Mouse (Mus musculus) Patski (cell line): Measurements from ENCODE around the gene Nup107. TPM values are rescaled to one million over a fixed set of nuclear protein-coding genes. Genes with fewer than 3 reads are reported as not detected.

Experiments
- ATAC-seq: fragments of 100-300 bp; one replicate; pipeline ENCODE4 v1.8.0; 2021
- CTCF ChIA-PET: fragments of 350-600 bp; sonication (Branson Sonifier 250); formaldehyde crosslinking; loops from one replicate; lab custom pipeline; 2022; ENCODE audit warnings: inconsistent platforms; lab: Charles Lee
- POLR2A ChIA-PET: fragments of 350-600 bp; sonication (Branson Sonifier 250); formaldehyde crosslinking; loops from one replicate; lab custom pipeline; 2022; ENCODE audit warnings: antibody characterized with exemption, inconsistent platforms; lab: Charles Lee
- DNase-seq: peaks from one replicate; pipeline ENCODE4 v3.0.0-alpha.2; 2011; ENCODE audit warnings: low read depth, low spot score
- H3K27me3 ChIP-seq: fragments of 371-371 bp; one replicate; pipeline ENCODE4 v1.5.1; 2021
- CTCF ChIP-seq: fragments of 100-300 bp; IDR thresholded peaks from one replicate; pipeline ENCODE4 v1.5.1; 2021
- in situ Hi-C: fragments of 300-500 bp; cut with MboI; formaldehyde crosslinking; loops from 3 replicates; pipeline ENCODE4 v1.11.1; 2018; ENCODE audit warnings: low pct_unique_long_range_greater_than_20kb, mixed read lengths
- polyA plus RNA-seq: library from polyadenylated mRNA; unstranded; gene quantifications from one replicate; pipeline ENCODE4 v1.2.3, GENCODE M21; 2021

The Nup107 gene
- polyA plus RNA-seq, 1 experiment from 2014 or later: 22.6 TPM

GRCm38 (mm10) chr10:117828536-117828935 is 36.0 kb upstream of the Nup107 start:
- H3K27me3 ChIP-seq: no peaks in the 10 kb centered on the region
- ATAC-seq (no peak), DNase-seq (no peak)
- no peak for TF ChIP-seq CTCF
- ChIA-PET CTCF (no interaction called here), POLR2A (no interaction called here)
- in situ Hi-C loops: no loop called here

- no peaks in the 10 kb centered on the region for H3K27me3 ChIP-seq
- in situ Hi-C loops: no loop called here
- DNase-seq (no peak), ATAC-seq (no peak)
- TF ChIP-seq CTCF: no peak
- POLR2A ChIA-PET: no interaction called here
- CTCF ChIA-PET: interaction anchor here (0.9 to 2.0 kb wide), 4 partner anchors 9 to 158 kb away, joined by 3 to 6 read pairs (median 4); no protein-coding TSS in a partner anchor
Measured at GRCm38 (mm10) chr10:117824647-117825046, 32.1 kb upstream of the Nup107 start.

GRCm38 (mm10) chr10:117824139-117824538 is 31.6 kb upstream of the Nup107 start:
- CTCF ChIA-PET: interaction anchor here (1.8 to 2.0 kb wide), 3 partner anchors 12 to 159 kb away, joined by 4 to 6 read pairs (median 5); no protein-coding TSS in a partner anchor
- H3K27me3 ChIP-seq: no peaks in the 10 kb centered on the region
- no peak for TF ChIP-seq CTCF
- in situ Hi-C loops: no loop called here
- ATAC-seq: no peak
- DNase-seq: no peak
- POLR2A ChIA-PET: no interaction called here

GRCm38 (mm10) chr10:117823321-117823720 is 30.8 kb upstream of the Nup107 start:
- ATAC-seq (no peak), DNase-seq (no peak)
- in situ Hi-C loops: no loop called here
- ChIA-PET POLR2A (no interaction called here), CTCF (interaction anchor here (1.8 to 2.0 kb wide), 3 partner anchors 11 to 160 kb away, joined by 4 to 6 read pairs (median 5); no protein-coding TSS in a partner anchor)
- no peaks in the 10 kb centered on the region for H3K27me3 ChIP-seq
- TF ChIP-seq CTCF: no peak

- ChIA-PET POLR2A (no interaction called here), CTCF (no interaction called here)
- TF ChIP-seq CTCF: no peak
- ATAC-seq: no peak
- DNase-seq: no peak
- no peaks in the 10 kb centered on the region for H3K27me3 ChIP-seq
- in situ Hi-C loops: no loop called here
Measured at GRCm38 (mm10) chr10:117818600-117818999, 26.1 kb upstream of the Nup107 start.

- ATAC-seq (no peak), DNase-seq (no peak)
- ChIA-PET CTCF (no interaction called here), POLR2A (no interaction called here)
- no peaks in the 10 kb centered on the region for H3K27me3 ChIP-seq
- TF ChIP-seq CTCF: no peak
- in situ Hi-C loops: no loop called here
Measured at GRCm38 (mm10) chr10:117816721-117817120, 24.2 kb upstream of the Nup107 start.

- no peak for ATAC-seq
- no peaks in the 10 kb centered on the region for H3K27me3 ChIP-seq
- no peak for TF ChIP-seq CTCF
- in situ Hi-C loops: no loop called here
- ChIA-PET CTCF (interaction anchor here (0.7 to 1.9 kb wide), 3 partner anchors 12 to 26 kb away, joined by 3 to 5 read pairs (median 3); no protein-coding TSS in a partner anchor), POLR2A (no interaction called here)
- DNase-seq: no peak
Measured at GRCm38 (mm10) chr10:117812501-117812900, 20.0 kb upstream of the Nup107 start.

- ChIA-PET CTCF (interaction anchor here (0.7 to 1.9 kb wide), 3 partner anchors 12 to 27 kb away, joined by 3 to 5 read pairs (median 3); no protein-coding TSS in a partner anchor), POLR2A (no interaction called here)
- ATAC-seq: no peak
- in situ Hi-C loops: no loop called here
- DNase-seq: no peak
- TF ChIP-seq CTCF: no peak
- H3K27me3 ChIP-seq: no peaks in the 10 kb centered on the region
Measured at GRCm38 (mm10) chr10:117811555-117811954, 19.1 kb upstream of the Nup107 start.

- in situ Hi-C loops: no loop called here
- POLR2A ChIA-PET: interaction anchor here (0.7 kb wide), 1 partner anchor 703 kb away, joined by 3 read pairs; no protein-coding TSS in a partner anchor
- no peak for DNase-seq
- CTCF ChIA-PET: no interaction called here
- no peaks in the 10 kb centered on the region for H3K27me3 ChIP-seq
- ATAC-seq: no peak
- no peak for TF ChIP-seq CTCF
Measured at GRCm38 (mm10) chr10:117810506-117810905, 18.0 kb upstream of the Nup107 start.

GRCm38 (mm10) chr10:117808068-117808467 is 15.6 kb upstream of the Nup107 start:
- no peak for TF ChIP-seq CTCF
- no peak for ATAC-seq
- H3K27me3 ChIP-seq: no peaks in the 10 kb centered on the region
- POLR2A ChIA-PET: interaction anchor here (1.5 kb wide), 1 partner anchor 15 kb away, joined by 3 read pairs; no protein-coding TSS in a partner anchor
- DNase-seq: no peak
- CTCF ChIA-PET: interaction anchor here (1.1 kb wide), 1 partner anchor 9 kb away, joined by 3 read pairs; no protein-coding TSS in a partner anchor
- in situ Hi-C loops: no loop called here

GRCm38 (mm10) chr10:117805919-117806318 is 13.4 kb upstream of the Nup107 start:
- POLR2A ChIA-PET: interaction anchor here (0.6 kb wide), 1 partner anchor 50 kb away, joined by 3 read pairs; no protein-coding TSS in a partner anchor
- CTCF ChIA-PET: interaction anchor here (1.9 kb wide), 1 partner anchor 16 kb away, joined by 4 read pairs; no protein-coding TSS in a partner anchor
- no peak for TF ChIP-seq CTCF
- in situ Hi-C loops: no loop called here
- DNase-seq: no peak
- no peak for ATAC-seq
- no peaks in the 10 kb centered on the region for H3K27me3 ChIP-seq
